Mouse (Mus musculus) cerebellum, adult 9-10 months (tissue): Measurements from ENCODE around the gene Vwa5b1.
A peak's percentile ranks its signal among the peaks of the same experiment; 100 is the strongest.

Source experiments
- DNase-seq: peaks from one replicate; pipeline ENCODE4 v3.0.0; 2022

The Vwa5b1 gene

GRCm38 (mm10) chr4:138574800-138575606 is 60.7 kb downstream of the Vwa5b1 start:
- no peak for DNase-seq

- no peak for DNase-seq
These were observed 65.8 kb downstream of the Vwa5b1 start for GRCm38 (mm10) chr4:138569928-138570327.

GRCm38 (mm10) chr4:138568275-138568674 is 67.4 kb downstream of the Vwa5b1 start:
- no peak for DNase-seq

GRCm38 (mm10) chr4:138561986-138562385 is 73.7 kb downstream of the Vwa5b1 start:
- peak; percentile 82 for DNase-seq

GRCm38 (mm10) chr4:138555531-138555930 is 80.2 kb downstream of the Vwa5b1 start:
- DNase-seq: no peak

GRCm38 (mm10) chr4:138554934-138555333 is 80.8 kb downstream of the Vwa5b1 start:
- no peak for DNase-seq

GRCm38 (mm10) chr4:138554302-138554701 is 81.4 kb downstream of the Vwa5b1 start:
- DNase-seq: no peak

GRCm38 (mm10) chr4:138553516-138553933 is 82.2 kb downstream of the Vwa5b1 start:
- DNase-seq: no peak

- no peak for DNase-seq
These were observed 82.6 kb downstream of the Vwa5b1 start for GRCm38 (mm10) chr4:138553116-138553515.

- no peak for DNase-seq
These were observed 84.1 kb downstream of the Vwa5b1 start for GRCm38 (mm10) chr4:138551601-138552000.

- DNase-seq: no peak
These were observed 85.1 kb downstream of the Vwa5b1 start for GRCm38 (mm10) chr4:138550557-138550956.

- no peak for DNase-seq
These were observed 86.7 kb downstream of the Vwa5b1 start for GRCm38 (mm10) chr4:138548960-138549359.

GRCm38 (mm10) chr4:138548124-138548561 is 87.5 kb downstream of the Vwa5b1 start:
- DNase-seq: no peak

- DNase-seq: no peak
These were observed 88.1 kb downstream of the Vwa5b1 start for GRCm38 (mm10) chr4:138547556-138547955.

- DNase-seq: no peak
These were observed 88.6 kb downstream of the Vwa5b1 start for GRCm38 (mm10) chr4:138547041-138547440.

- no peak for DNase-seq
These were observed 89.4 kb downstream of the Vwa5b1 start for GRCm38 (mm10) chr4:138546241-138546640.

GRCm38 (mm10) chr4:138543177-138543576 is 92.5 kb downstream of the Vwa5b1 start:
- DNase-seq: no peak

GRCm38 (mm10) chr4:138538084-138538449 is 97.6 kb downstream of the Vwa5b1 start:
- DNase-seq: no peak

- DNase-seq: peak; percentile 66
These were observed 98.2 kb downstream of the Vwa5b1 start for GRCm38 (mm10) chr4:138537210-138538083.

- DNase-seq: no peak
These were observed 100.1 kb downstream of the Vwa5b1 start for GRCm38 (mm10) chr4:138535610-138536009.

GRCm38 (mm10) chr4:138533877-138534276 is 101.8 kb downstream of the Vwa5b1 start:
- no peak for DNase-seq

- DNase-seq: no peak
These were observed 103.9 kb downstream of the Vwa5b1 start for GRCm38 (mm10) chr4:138531761-138532160.

GRCm38 (mm10) chr4:138530011-138530410 is 105.7 kb downstream of the Vwa5b1 start:
- no peak for DNase-seq

GRCm38 (mm10) chr4:138525684-138526083 is 110.0 kb downstream of the Vwa5b1 start:
- no peak for DNase-seq
